Mouse (Mus musculus) liver, adult (tissue): ENCODE results near the gene Ostm1.

Experiments
- GATA4 ChIP-seq: IDR thresholded peaks from 2 replicates; pipeline ENCODE4 v1.6.1; 2014; ENCODE audit warnings: mild to moderate bottlenecking, low read length; ENCODE audit not compliant: insufficient replicate concordance

Gene Ostm1

DNA sequence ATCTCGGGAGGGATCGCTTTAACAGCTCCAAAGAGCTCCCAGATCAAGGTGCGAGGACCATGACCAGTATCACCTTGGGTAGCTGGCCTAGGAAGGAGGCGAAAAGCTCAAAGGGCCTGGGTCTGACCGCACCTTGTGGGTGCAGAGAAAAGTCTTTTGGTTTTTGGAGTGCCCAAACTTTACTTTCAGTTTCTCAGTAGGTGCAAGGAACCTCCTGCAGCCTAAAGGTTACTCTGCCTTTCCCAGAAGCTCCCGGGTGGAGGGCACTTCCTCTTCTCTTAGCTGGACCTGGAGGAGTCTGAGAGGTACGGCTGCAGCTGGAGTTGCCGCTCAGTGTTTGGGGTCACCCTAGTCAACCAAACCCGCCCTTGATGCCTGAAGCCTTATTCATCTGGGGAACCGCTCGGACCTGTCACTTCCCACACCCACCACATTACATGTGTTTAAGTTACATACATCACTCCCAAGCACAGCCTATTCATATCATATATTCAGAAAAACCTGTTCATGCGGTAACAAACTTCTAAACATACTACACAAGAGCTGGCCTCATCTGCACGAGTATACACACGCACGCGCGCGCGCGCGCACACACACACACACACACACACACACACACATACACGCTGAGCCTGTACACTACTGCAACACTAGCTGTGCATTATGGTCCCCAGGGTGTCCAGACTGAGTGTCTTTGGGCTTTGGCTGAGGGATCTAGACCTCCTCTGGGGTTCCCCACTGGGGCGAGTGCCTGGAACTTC is 49.9 kb downstream of the Ostm1 start:
- no peak for TF ChIP-seq GATA4

DNA sequence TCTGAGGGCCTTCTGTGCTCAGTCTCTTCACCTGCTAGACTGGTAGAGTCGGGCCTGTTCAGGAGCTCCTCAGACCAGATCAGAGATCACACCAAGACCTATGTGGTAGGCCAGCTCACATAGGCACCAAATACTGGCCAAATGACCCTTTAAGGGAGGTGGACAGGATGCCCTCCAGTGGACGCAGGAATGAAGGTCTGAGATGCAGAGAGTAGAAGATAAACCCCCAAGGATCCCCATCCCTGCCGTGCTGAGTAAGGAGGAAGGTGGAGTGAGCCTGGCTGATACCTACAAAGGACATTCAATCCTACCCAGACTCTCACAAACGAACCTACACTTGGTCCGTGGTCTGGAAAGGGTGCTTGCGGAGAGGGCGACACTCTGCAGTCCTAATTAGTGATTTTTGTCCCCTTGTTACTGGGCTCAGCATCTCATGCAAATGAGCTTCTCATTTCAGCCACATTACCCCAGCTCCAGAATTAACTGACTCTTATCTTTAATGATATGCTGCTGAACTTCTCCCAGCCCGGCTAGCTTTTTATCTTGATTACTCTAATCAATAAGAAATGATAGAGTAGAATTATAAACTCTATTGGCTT is 50.6 kb downstream of the Ostm1 start:
- TF ChIP-seq GATA4: no peak

DNA sequence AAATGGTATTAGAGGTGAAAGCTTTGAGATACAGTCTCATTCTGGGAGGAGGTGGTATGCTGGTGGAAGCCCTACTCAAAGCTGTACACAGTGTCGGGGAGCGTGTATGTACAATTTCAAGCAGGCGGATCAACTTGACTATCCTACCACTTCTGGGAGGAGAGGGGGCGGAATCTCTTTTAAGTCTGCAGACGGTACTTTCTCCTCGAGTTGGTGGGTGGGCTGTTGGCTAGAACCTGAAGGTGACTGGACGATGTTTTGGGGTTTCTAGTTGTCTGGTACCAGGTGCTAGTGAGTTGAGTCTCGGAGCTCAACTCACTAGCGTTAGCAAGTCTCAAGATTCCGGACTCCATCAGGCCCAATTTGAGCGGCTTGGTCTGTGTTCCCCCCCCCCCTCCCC is 51.4 kb downstream of the Ostm1 start:
- no peak for TF ChIP-seq GATA4

DNA sequence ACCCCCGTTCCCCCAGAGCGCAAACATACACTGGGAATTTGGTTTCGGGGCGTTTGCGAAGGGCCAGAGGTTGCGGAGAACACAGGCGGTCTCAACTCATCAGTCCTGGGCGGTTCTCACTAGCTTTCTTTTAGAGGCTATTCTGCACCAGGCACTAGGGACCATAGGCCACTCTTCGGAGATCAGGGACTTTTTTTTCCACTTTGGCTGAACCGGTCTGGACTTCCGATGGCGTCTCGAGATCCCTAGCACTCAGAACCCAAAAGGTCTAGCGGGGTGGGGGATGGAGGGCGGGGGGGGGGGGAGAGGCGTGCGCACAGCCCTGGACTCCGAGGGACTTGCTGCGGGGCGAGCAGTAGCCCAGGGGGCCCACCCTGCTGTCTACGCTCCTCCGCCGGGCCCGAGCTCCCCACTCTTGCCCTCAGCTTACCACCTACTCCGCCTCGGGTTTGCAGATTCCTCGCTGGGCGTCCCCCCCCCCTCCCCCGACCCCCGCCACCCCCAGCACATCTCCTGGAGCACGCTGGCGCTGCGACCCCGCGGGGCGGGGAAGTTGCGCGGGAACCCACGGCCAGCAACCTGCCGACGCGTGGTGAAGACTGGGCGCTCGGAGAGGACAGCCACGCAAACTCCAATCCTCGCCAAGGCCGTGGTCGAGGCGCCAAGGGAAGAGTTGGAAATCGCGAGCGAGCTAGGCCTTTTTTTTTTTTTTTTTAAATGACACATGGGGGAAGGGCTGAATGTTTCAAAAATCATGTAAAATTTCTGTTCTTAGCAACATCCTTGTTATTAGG is 52.1 kb downstream of the Ostm1 start:
- TF ChIP-seq GATA4: no peak

DNA sequence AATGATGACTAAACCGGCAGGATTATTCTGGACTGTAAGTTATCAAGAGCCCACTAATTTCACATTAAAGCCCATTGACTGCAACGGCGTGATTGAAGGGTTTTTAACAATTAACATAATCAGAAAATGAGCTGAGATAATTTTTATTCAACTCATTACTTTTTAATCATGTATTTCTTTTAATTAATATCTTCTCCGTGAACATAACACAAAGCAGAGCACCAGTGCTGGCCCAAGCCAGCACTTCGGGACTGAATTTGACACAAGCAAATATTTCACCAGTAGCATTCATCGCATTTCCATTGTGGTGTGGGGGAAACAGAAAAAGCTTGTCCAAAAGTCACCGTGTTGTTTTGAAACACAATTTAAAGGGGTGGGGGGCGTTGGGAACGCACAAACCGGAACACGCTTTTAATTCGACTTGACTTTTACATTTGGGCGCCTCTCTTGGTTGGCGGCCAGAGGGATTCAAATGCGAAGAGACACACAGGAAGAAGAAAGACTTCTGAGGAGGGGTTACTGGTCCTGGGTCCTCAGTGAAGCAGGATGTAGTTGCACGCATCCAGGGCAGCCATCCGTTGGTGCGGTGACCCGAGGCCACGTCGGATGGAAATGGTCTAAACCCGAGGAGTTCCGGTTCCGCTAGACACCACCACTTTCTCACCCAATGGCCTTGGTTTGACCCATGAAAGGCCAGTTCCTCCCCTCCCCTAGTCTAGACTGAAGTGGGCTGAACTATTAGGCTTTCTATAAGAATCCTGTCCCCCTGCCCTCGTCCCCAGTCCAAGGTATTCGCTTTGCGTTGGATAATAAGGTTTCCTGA is 52.9 kb downstream of the Ostm1 start:
- TF ChIP-seq GATA4: no peak

DNA sequence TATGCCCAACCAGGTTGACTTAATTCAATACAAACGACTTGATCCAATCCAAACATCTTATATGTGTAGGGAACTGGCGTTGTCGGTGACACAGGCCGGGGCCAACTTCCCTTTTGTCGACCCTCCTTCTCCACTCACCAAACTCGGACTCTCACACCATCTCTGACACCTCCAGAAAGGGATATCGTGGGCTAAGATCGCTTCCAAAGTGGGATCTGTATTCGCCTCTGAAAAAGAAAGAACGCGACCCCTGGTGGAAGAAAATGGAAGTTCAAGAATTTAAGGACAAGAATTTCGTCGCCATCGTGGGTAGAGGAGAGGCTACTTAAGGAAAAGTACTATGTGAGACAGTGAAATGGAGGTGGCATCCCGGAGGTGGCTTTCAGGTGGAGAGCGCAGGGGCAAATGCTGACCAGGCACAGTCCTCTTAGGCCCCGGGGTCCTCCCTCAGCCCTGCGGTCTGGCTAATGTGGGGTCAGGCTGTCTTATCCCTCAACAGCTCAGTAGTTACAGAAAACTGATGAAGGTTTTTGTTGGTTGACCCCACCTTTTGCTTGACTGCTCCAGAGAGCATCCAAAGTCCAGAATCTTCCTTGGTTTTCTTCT is 53.7 kb downstream of the Ostm1 start:
- TF ChIP-seq GATA4: no peak

DNA sequence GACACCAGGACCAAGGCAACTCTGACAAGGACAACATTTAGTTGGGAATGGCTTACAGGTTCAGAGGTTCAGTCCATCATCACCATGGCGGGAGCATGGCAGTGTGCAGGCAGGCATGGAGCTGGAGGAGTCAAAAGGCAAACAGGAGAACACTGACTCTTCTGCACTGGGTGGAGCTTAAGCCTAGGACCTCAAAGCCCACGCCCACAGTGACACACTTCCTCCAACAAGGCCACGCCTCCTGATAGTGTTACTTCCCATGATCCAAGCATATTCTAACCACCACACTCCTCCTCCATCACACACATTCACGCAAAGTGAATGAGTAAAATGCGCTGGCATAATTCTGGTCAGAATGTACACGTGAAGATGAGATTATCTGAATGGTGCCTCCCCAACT is 56.2 kb downstream of the Ostm1 start:
- TF ChIP-seq GATA4: no peak

DNA sequence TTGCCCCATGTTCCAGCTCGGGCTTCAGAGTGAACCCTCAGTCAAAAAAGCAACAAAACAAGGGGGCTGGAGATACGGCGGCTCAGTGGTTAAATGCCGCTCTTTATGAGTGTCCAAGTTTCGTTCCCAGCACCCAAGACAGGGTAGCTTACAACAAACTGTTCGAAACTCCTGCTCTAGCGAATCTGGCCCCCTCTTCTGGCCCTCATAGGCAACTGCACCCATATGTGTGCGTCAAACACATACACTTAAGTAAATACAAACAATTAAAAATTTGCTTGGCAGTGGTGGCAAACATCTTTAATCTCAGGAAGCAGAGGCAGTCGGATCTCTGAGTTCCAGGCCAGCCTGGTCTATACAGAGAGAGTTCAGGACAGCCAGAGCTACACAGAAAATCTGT is 60.0 kb downstream of the Ostm1 start:
- no peak for TF ChIP-seq GATA4

DNA sequence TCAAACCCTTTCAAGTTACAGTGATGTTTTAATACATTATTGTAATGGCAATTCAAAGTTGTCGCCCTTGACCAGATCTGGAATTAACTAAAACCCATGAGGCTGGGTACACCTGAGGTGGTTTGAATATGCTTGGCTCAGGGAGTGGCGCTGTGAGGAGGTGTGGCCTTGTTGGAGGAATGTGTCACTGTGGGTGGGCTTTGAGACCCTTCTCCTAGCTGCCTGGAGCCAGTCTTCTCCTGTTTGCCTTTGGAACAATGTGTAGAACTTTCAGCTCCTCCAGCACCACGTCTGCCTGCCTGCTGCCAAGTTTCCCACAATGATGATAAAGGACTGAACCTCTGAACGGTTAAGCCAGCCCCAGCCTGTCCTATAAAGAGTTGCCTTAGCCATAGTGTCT is 62.7 kb downstream of the Ostm1 start:
- no peak for TF ChIP-seq GATA4

DNA sequence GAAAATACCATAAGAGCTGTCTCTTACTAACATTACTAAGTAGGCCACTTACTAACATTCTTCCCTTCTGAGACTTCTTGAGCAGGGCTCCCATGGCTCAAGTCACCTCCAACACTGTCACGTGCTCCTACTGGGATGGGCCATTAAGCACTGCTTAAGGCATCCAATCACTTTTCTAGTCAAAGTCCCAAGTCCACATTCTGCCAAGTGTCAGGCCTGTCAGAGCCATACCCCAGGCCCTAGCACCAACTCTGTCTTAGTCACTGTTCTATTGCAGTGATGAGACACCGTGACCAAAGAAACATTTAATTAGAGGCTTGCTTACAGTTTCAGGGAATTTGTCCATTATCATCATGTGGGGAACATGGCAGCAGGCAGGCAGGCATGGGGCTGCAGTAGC is 78.3 kb downstream of the Ostm1 start:
- TF ChIP-seq GATA4: no peak

DNA sequence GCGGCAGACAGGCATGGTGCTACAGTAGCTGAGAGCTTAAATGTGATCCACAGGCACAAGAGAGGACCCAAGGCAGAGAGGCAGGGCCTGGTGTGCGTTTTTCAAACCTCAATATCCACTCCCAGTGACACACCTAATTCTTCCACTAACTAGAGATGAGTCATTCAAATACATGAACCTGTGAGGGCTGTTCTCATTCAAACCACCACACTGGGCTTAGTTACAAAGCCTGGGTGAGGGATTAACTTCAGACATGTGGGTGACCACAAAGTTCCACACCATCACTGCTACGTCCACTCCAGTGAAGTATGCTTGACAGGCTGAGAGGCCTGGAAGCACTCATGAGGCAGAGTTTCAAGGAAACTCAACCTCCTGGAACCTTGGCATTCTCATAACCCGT is 86.3 kb downstream of the Ostm1 start:
- TF ChIP-seq GATA4: no peak

DNA sequence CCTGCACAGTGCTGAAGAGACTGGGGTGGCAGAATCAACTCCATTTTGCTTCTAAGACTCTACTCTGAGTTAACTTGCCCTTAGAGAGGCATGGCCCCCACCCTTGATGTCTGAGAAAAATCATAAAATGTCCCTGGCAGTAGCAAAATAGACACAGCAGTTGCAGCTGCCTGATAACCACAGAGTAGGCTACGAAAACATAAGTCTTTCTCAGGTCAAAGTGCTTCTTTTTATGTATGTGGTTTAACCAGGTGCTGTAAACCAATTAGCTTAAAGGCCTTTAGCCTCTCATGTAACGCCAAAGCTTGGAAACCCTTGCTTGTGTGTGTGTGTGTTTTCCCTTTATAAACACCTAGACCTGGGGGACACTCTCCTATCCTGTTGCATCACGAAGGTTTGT is 89.2 kb downstream of the Ostm1 start:
- TF ChIP-seq GATA4: no peak

DNA sequence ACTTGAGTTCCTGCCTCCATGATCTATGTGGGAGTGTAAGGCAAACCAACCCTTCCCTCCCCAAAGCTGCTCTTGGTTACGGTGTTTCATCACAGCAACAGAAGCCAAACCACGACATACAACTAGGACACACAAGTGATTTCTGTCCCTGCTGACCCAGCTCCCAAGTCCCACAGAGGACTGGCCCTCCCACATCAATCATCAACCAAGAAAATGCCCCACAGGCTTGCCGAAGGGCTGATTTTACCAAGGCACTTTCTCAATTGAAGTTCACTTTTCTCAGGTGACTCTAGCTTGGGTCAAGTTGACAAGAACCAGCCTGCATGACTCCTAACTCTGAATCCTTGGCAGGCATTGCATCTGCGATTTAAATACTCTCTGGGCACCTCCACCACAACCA is 91.9 kb downstream of the Ostm1 start:
- no peak for TF ChIP-seq GATA4

DNA sequence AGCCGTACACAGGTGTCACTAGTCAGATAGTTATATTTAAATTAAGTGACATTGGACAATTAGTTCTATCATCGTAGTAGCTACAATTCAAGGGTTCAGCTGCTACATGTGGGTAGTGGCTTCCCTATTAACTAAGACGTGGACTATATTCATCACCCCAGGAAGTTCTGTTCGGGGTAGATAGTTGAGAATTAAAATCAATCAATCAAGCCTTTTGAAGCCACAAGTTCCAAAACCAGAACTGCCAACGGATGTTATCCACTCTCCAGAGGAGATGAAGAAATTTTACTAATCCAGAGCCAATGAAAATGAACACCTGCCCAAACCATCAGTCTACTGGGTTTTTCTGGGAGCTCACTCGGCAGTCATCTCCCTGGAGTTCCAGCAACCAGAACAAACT is 94.7 kb downstream of the Ostm1 start:
- no peak for TF ChIP-seq GATA4
